ENCODE assay signal across 8 mouse cellular contexts in genomic region chr9:61985183-61985863, GRCm38 (mm10). TPM values are rescaled to one million over a fixed set of nuclear protein-coding genes. Genes with fewer than 3 reads are reported as not detected.
DNase-seq lines count a peak whose midpoint lies in the region; ATAC-seq lines count a peak whose summit lies in the region.

No protein-coding gene starts in this region.

- WGBS in intestine, embryonic 15.5 days: 44% methylated on average over 11 of the region's 11 CpGs

- ATAC-seq in cerebellum, adult (ENCODE audit: insufficient number of reproducible peaks, low FRiP score, low TSS enrichment): no peak
- ATAC-seq in erythroblast, adult 5-6 weeks (replicated peaks; ENCODE audit: low FRiP score, poor library complexity, severe bottlenecking): peak; percentile 76
- ATAC-seq in intestine, embryonic 15.5 days: 0 out of 2 replicates have a peak, but pooled peaks have one; percentile 19

- H3K9me3 ChIP-seq in intestine, embryonic 15.5 days: no peaks in the 10 kb centered on the region

- no peaks in the 10 kb centered on the region for H3K36me3 ChIP-seq in intestine, embryonic 15.5 days

- DNase-seq in cerebellum, adult 18-20 months: peak; percentile 49 to 58
- peak; percentile 15 for DNase-seq in 3134 (ENCODE audit: extremely low read depth, insufficient read length, low spot score)
- DNase-seq in adrenal gland, adult 2 months: peak; percentile 56
- DNase-seq in lung, postnatal 14 days: peak; percentile 77
- peak; percentile 31 for DNase-seq in spleen, adult 12 weeks (ENCODE audit: low spot score)

- H3K4me3 ChIP-seq in intestine, embryonic 15.5 days (replicated peaks): no peak overlapping the region

- no peaks in the 10 kb centered on the region for H3K27me3 ChIP-seq in intestine, embryonic 15.5 days (replicated peaks)

- H3K4me2 ChIP-seq in intestine, embryonic 15.5 days (replicated peaks): no peak overlapping the region

- H3K27ac ChIP-seq in intestine, embryonic 15.5 days: no peak overlapping the region

- H3K4me1 ChIP-seq in intestine, embryonic 15.5 days (replicated peaks): no peaks in the 10 kb centered on the region

- no peak overlapping the region for H3K9ac ChIP-seq in intestine, embryonic 15.5 days

RNA-seq across cellular contexts. Expression of gene Kif23, which starts 38.7 kb away (rescaled TPM):
- 1 to 10 TPM; 1.7 to 6.1 TPM for total RNA-seq in adrenal gland, adult 2 months (2021)
- polyA plus RNA-seq in adrenal gland, adult 2 months (2012; rRNA removed): 0.31 and 0.37 TPM in 2 replicates
- 67.1 and 70.2 TPM in 2 replicates for total RNA-seq in erythroblast, adult 5-6 weeks (2015; ENCODE audit: low replicate concordance)
- 131 and 155 TPM in 2 replicates for total RNA-seq in erythroblast, adult 5-6 weeks (2017; ENCODE audit: low replicate concordance)
- polyA plus RNA-seq in intestine, embryonic 15.5 days (2015; fragmentation: Nextera tagmentation; extraction: Ambion mirVana): 83.2 and 92.6 TPM in 2 replicates

RNA-seq across cellular contexts. Expression of gene Paqr5, which starts 41.3 kb away (rescaled TPM):
- total RNA-seq in adrenal gland, adult 2 months (2021): 10 to 100 TPM in 1 of 2 experiments, under 1 TPM in 1; 0.93 to 16.3 TPM
- 16.8 and 22.9 TPM in 2 replicates for polyA plus RNA-seq in adrenal gland, adult 2 months (2012; rRNA removed)
- not detected in 2 replicates for total RNA-seq in erythroblast, adult 5-6 weeks (2015; ENCODE audit: low replicate concordance)
- total RNA-seq in erythroblast, adult 5-6 weeks (2017; ENCODE audit: low replicate concordance): not detected in 2 replicates
- polyA plus RNA-seq in intestine, embryonic 15.5 days (2015; fragmentation: Nextera tagmentation; extraction: Ambion mirVana): 7.6 and 9.6 TPM in 2 replicates

Comparison
In these comparisons a context has a peak if more than half of its experiments do, and no peak if none do; other contexts are left out.
1. DNase-seq: peak in every context shown above with its lines; median percentile 77 in lung, postnatal 14 days; 56 in adrenal gland, adult 2 months; 54 in cerebellum, adult 18-20 months; 31 in spleen, adult 12 weeks; 15 in 3134.
2. RNA of gene Kif23, which starts 38.7 kb away (total RNA-seq): 67.1 to 155 TPM in erythroblast, adult 5-6 weeks; 1.7 to 6.1 TPM in adrenal gland, adult 2 months; every median in the first group is over 4 times any median in the second.